Mouse (Mus musculus): Measurements from ENCODE around the gene Vmn1r38.
"Not testable (repeated sequence)": the region's sequence is repeated elsewhere in the genome, so short reads cannot be mapped to it uniquely, and the experiment has no call there.

Vmn1r38 gene

GRCm38 (mm10) chr6:66782527-66782926 lies at the start of gene Vmn1r38:
TSS of gene Vmn1r38 (minus strand) at chr6:66782627.
- not testable (repeated sequence) for DNase-seq (ENCODE audit: low spot score in 2 of 2)

- no peak for DNase-seq (ENCODE audit: low spot score in 2 of 2)
Observed at GRCm38 (mm10) chr6:66810509-66810908, 28.1 kb upstream of the Vmn1r38 start, which contains the start of gene Vmn1r39. TSS of gene Vmn1r39 (minus strand) at chr6:66810609.

GRCm38 (mm10) chr6:66806311-66806710 lies 23.9 kb upstream of the Vmn1r38 start:
- no peak for DNase-seq (ENCODE audit: low spot score in 2 of 2)

- DNase-seq (ENCODE audit: low spot score in 2 of 2): no peak
Observed at GRCm38 (mm10) chr6:66805713-66806112, 23.3 kb upstream of the Vmn1r38 start.

- DNase-seq (ENCODE audit: low spot score in 2 of 2): not testable (repeated sequence)
Observed at GRCm38 (mm10) chr6:66729082-66729481, 53.3 kb downstream of the Vmn1r38 start, which contains the start of gene Vmn1r37. TSS of gene Vmn1r37 (plus strand) at chr6:66729382.

Measured in spleen, postnatal 14 days (tissue).